Mouse (Mus musculus) thymus, postnatal 14 days (tissue): ENCODE results near the gene Slc22a23.

Experiments
- DNase-seq: peaks from one replicate; pipeline ENCODE4 v3.0.0; 2021

Gene Slc22a23

GRCm38 (mm10) chr13:34342286-34342890 lies 2.6 kb downstream of the Slc22a23 start:
- DNase-seq: no peak

GRCm38 (mm10) chr13:34336895-34337294 lies 8.1 kb downstream of the Slc22a23 start:
- DNase-seq: no peak

GRCm38 (mm10) chr13:34334847-34335246 lies 10.1 kb downstream of the Slc22a23 start:
- DNase-seq: no peak

GRCm38 (mm10) chr13:34332762-34333161 lies 12.2 kb downstream of the Slc22a23 start:
- no peak for DNase-seq

GRCm38 (mm10) chr13:34331399-34332186 lies 13.4 kb downstream of the Slc22a23 start:
- no peak for DNase-seq

- DNase-seq: no peak
Measured at GRCm38 (mm10) chr13:34329589-34329988, 15.4 kb downstream of the Slc22a23 start.

GRCm38 (mm10) chr13:34326992-34327391 lies 18.0 kb downstream of the Slc22a23 start:
- no peak for DNase-seq

GRCm38 (mm10) chr13:34323361-34323760 lies 21.6 kb downstream of the Slc22a23 start:
- DNase-seq: no peak

GRCm38 (mm10) chr13:34320482-34320881 lies 24.5 kb downstream of the Slc22a23 start:
- DNase-seq: no peak

GRCm38 (mm10) chr13:34317051-34317450 lies 27.9 kb downstream of the Slc22a23 start:
- no peak for DNase-seq

GRCm38 (mm10) chr13:34316511-34316910 lies 28.5 kb downstream of the Slc22a23 start:
- DNase-seq: no peak

- DNase-seq: no peak
Measured at GRCm38 (mm10) chr13:34313033-34313491, 31.9 kb downstream of the Slc22a23 start.

GRCm38 (mm10) chr13:34312346-34313002 lies 32.5 kb downstream of the Slc22a23 start:
- DNase-seq: no peak

GRCm38 (mm10) chr13:34311593-34311992 lies 33.4 kb downstream of the Slc22a23 start:
- no peak for DNase-seq

GRCm38 (mm10) chr13:34308604-34308927 lies 36.4 kb downstream of the Slc22a23 start:
- no peak for DNase-seq

- no peak for DNase-seq
Measured at GRCm38 (mm10) chr13:34307696-34308603, 37.0 kb downstream of the Slc22a23 start.

GRCm38 (mm10) chr13:34305964-34306671 lies 38.9 kb downstream of the Slc22a23 start:
- no peak for DNase-seq

- DNase-seq: no peak
Measured at GRCm38 (mm10) chr13:34304896-34305295, 40.1 kb downstream of the Slc22a23 start.

- DNase-seq: no peak
Measured at GRCm38 (mm10) chr13:34303386-34304016, 41.5 kb downstream of the Slc22a23 start.

GRCm38 (mm10) chr13:34301585-34301984 lies 43.4 kb downstream of the Slc22a23 start:
- no peak for DNase-seq
